7 mouse cellular contexts compared by ENCODE assay signal in genomic region chr1:119051192-119051937, GRCm38 (mm10). TPM values are rescaled to one million over a fixed set of nuclear protein-coding genes. Genes with fewer than 3 reads are reported as not detected.
DNase-seq lines count a peak whose midpoint lies in the region; ATAC-seq and TF ChIP-seq lines count a peak whose summit lies in the region.

No protein-coding gene starts in this region.

- H3K4me1 ChIP-seq in forebrain, embryonic 16.5 days (replicated peaks; ENCODE audit: control insufficient read depth, insufficient read depth, low read length), result peaks cover 54% of the 10 kb centered on the region
- peaks cover 8% of the 10 kb centered on the region; the same call in 1 of the 2 replicates for H3K4me1 ChIP-seq in liver, embryonic 13.5 days (replicated peaks)
- peaks cover 10% of the 10 kb centered on the region; the same call in 1 of the 2 replicates for H3K4me1 ChIP-seq in stomach, postnatal 0 days (replicated peaks; ENCODE audit: control insufficient read depth, insufficient read depth)

- H3K4me2 ChIP-seq in forebrain, embryonic 16.5 days (ENCODE audit: low read length), result peak overlapping the region; percentile 93
- peak overlapping the region; percentile 68; the same call in 1 of the 2 replicates for H3K4me2 ChIP-seq in liver, embryonic 13.5 days
- peak overlapping the region; percentile 78 for H3K4me2 ChIP-seq in stomach, postnatal 0 days (replicated peaks; ENCODE audit: low read depth)

- peak overlapping the region; percentile 58 for H3K9ac ChIP-seq in forebrain, embryonic 16.5 days (replicated peaks; ENCODE audit: low read depth, low read length)
- H3K9ac ChIP-seq in liver, embryonic 13.5 days, result no peak overlapping the region
- peak overlapping the region; percentile 64 for H3K9ac ChIP-seq in stomach, postnatal 0 days (ENCODE audit: low read length)

- TF ChIP-seq EP300 in stomach, postnatal 0 days (optimal IDR thresholded peaks at IDR 0.05), result no peak

- no peak for TF ChIP-seq CTCF in stomach, postnatal 0 days (IDR thresholded peaks at IDR 0.05; ENCODE audit: low read depth)

- H3K9me3 ChIP-seq in forebrain, embryonic 16.5 days (ENCODE audit: control insufficient read depth, low read length), result no peaks in the 10 kb centered on the region
- no peaks in the 10 kb centered on the region for H3K9me3 ChIP-seq in liver, embryonic 13.5 days (replicated peaks)
- no peaks in the 10 kb centered on the region for H3K9me3 ChIP-seq in stomach, postnatal 0 days (ENCODE audit: control insufficient read depth, low read length)

- H3K4me3 ChIP-seq in forebrain, embryonic 16.5 days (replicated peaks; ENCODE audit: low read length), result peak overlapping the region; percentile 53
- peak overlapping the region; percentile 49 for H3K4me3 ChIP-seq in liver, embryonic 13.5 days (replicated peaks)
- H3K4me3 ChIP-seq in stomach, postnatal 0 days (ENCODE audit: low read depth, low read length), result peak overlapping the region; percentile 55

- DNase-seq in thymus, postnatal 4 days, result peak; percentile 24
- DNase-seq in thymus, adult 18-20 months, result no peak
- no peak for DNase-seq in liver, embryonic 13.5 days
- DNase-seq in stomach, postnatal 0 days (ENCODE audit: low spot score), result peak; percentile 31
- no peak for DNase-seq in layer of hippocampus, adult 11-12 months (ENCODE audit: low spot score)
- no peak for DNase-seq in layer of hippocampus, postnatal 25 days (ENCODE audit: extremely low spot score in 1 of 2, low spot score in 1 of 2)

- no peak for ATAC-seq in forebrain, embryonic 16.5 days
- ATAC-seq in liver, embryonic 13.5 days (ENCODE audit: low read depth), result no peak
- ATAC-seq in stomach, postnatal 0 days (ENCODE audit: low FRiP score, low TSS enrichment), result no peak

- H3K27ac ChIP-seq in forebrain, embryonic 16.5 days (ENCODE audit: low read length), result peak overlapping the region; percentile 19
- no peak overlapping the region for H3K27ac ChIP-seq in liver, embryonic 13.5 days
- H3K27ac ChIP-seq in stomach, postnatal 0 days (replicated peaks), result peak overlapping the region; percentile 87

- no peaks in the 10 kb centered on the region for H3K27me3 ChIP-seq in forebrain, embryonic 16.5 days (replicated peaks; ENCODE audit: control insufficient read depth, insufficient read depth, low read length)
- peaks cover 89% of the 10 kb centered on the region for H3K27me3 ChIP-seq in liver, embryonic 13.5 days
- H3K27me3 ChIP-seq in stomach, postnatal 0 days (ENCODE audit: control insufficient read depth, insufficient read depth, low read length), result no peaks in the 10 kb centered on the region

- WGBS in forebrain, embryonic 16.5 days, result 3% methylated on average over 21 of the region's 21 CpGs
- WGBS in liver, embryonic 13.5 days (ENCODE audit: insufficient replicate concordance), result 3% methylated on average over 21 of the region's 21 CpGs
- 4% methylated on average over 21 of the region's 21 CpGs for WGBS in stomach, postnatal 0 days

- no peaks in the 10 kb centered on the region for H3K36me3 ChIP-seq in forebrain, embryonic 16.5 days (ENCODE audit: control insufficient read depth, insufficient read depth)
- H3K36me3 ChIP-seq in liver, embryonic 13.5 days, result no peaks in the 10 kb centered on the region
- H3K36me3 ChIP-seq in stomach, postnatal 0 days (ENCODE audit: control insufficient read depth, insufficient read depth, low read length), result no peaks in the 10 kb centered on the region

RNA-seq across cellular contexts. Expression of gene Gli2, which starts 2.1 kb away (rescaled TPM):
- 4.0 and 4.3 TPM in 2 replicates for polyA plus RNA-seq in forebrain, embryonic 16.5 days (2015; fragmentation: Nextera tagmentation; extraction: Ambion mirVana)
- 0.22 and 0.75 TPM in 2 replicates for polyA plus RNA-seq in liver, embryonic 13.5 days (2015; fragmentation: Nextera tagmentation; extraction: Ambion mirVana)
- polyA plus RNA-seq in stomach, postnatal 0 days (2015; fragmentation: Nextera tagmentation; extraction: Ambion mirVana), result 1.8 and 2.0 TPM in 2 replicates
- total RNA-seq in layer of hippocampus, postnatal 25 days (2021), result 1 to 10 TPM; 3.4 to 4.1 TPM

Comparison
In these comparisons a context has a peak if more than half of its experiments do, and no peak if none do; other contexts are left out.
1. DNase-seq: peak in thymus, postnatal 4 days (single experiment) and stomach, postnatal 0 days (single experiment); none in thymus, adult 18-20 months (0 of 2), liver, embryonic 13.5 days (single experiment), layer of hippocampus, adult 11-12 months (single experiment) and layer of hippocampus, postnatal 25 days (0 of 2).
2. Peak in every context shown above with its lines, with median percentiles within 50 percentile points of each other: H3K4me2 ChIP-seq and H3K4me3 ChIP-seq.